Mouse (Mus musculus): ENCODE measurements around the gene Arl15.

The Arl15 gene

DNA sequence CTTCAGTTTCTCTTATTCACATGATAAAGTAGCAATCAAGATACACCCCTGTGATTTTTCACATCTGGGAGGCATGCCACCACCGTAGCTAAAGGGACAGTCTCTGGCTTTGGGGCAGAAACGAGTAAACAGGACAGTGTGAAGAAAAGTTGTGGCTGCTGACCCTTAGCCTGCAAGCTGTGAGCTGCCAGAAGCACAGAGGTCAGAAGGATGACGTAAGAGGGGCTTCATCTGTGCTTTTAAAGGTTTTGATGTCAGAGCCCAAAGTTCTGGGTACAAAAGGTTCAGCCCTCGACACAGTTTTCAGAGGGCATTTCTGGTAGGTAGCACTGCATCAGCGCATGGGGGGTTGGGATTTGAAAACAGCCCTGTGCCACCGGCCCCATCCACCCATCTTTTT, 266.0 kb downstream of the Arl15 start:
- in situ Hi-C loops (cut with MboI; ENCODE audit: low pct_unique_long_range_greater_than_20kb in 1 of 2, low sequenced_read_pairs in 2 of 2, unreplicated experiment in 1 of 2): no loop called here

DNA sequence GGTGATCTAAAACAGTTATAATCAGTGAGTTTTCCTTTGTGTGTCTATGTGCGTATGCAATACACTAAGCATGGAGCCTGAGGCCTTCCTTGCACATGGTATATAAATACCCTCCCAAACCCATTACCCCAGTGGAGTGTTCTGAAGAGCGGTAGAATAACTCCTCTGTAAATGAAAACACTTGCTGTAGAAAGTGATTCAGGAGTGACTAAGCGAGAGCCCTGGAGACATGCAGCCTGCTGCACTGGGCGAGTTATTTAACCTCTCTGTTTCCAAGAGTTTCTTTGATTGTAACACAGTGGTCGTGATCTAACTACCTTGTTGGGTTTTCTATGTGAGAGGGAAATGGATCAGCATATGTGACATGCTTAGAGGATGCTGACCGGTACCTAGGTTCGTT, 266.9 kb downstream of the Arl15 start:
- in situ Hi-C loops (cut with MboI; ENCODE audit: low pct_unique_long_range_greater_than_20kb in 1 of 2, low sequenced_read_pairs in 2 of 2, unreplicated experiment in 1 of 2): no loop called here

DNA sequence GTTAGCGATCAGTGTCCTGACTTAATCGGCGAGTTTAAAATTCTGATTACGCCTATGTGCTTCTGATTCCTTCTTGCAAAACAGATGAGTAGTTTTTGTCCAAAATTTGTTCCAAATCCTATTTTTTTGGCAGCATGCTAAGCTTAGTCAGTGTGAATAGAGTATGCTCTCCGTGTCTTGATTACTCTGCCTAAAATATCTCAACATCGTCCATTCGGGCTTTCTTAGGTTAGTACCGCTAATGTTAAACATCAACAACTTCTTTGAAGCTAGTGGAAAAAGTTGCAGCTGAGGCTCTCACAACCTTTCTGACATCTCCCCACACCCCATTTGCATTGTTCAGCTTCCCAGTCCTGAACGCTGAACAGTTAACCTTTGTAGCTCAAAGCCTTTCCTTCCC, 269.8 kb downstream of the Arl15 start:
- in situ Hi-C loops (cut with MboI; ENCODE audit: low pct_unique_long_range_greater_than_20kb in 1 of 2, low sequenced_read_pairs in 2 of 2, unreplicated experiment in 1 of 2): no loop called here

DNA sequence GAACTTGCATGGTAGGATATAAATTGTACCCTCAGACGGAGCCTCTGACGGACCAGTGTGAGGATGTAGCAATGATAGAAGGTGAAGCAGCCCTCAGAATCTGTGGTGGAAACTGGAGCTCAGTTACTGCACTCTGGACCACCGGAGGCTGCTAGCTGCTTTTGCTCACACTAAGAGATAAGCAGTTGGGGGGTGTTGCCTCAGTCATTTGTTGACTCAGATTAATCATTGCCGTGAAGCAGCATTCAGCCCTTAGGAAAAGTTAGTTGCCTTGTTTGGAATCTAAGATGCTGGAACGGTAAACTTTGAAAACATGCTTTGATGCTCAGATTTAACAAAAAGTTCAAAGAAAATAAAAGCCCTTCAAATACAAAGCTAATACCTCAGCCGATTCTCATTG, 270.7 kb downstream of the Arl15 start:
- in situ Hi-C loops (cut with MboI; ENCODE audit: low pct_unique_long_range_greater_than_20kb in 1 of 2, low sequenced_read_pairs in 2 of 2, unreplicated experiment in 1 of 2): no loop called here

DNA sequence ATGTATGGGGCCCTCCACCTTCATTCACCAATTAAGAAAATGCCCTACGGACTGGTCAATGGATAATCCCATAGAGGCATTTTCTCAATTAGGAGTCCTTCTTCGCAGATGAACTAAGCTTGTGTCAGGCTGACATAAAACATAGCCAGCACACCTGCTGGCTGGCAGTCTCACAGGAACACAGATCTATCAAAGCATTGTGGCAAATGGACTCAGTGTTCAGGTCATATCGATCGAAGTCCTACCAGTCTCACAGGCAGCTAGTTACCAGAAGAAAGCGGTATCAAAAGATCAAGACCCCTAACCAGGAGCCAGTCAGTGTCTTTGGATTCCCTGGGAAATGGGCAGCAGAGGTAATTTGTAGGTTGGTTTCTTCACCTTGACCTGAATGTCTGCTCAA, 274.1 kb downstream of the Arl15 start:
- in situ Hi-C loops (cut with MboI; ENCODE audit: low pct_unique_long_range_greater_than_20kb in 1 of 2, low sequenced_read_pairs in 2 of 2, unreplicated experiment in 1 of 2): no loop called here

DNA sequence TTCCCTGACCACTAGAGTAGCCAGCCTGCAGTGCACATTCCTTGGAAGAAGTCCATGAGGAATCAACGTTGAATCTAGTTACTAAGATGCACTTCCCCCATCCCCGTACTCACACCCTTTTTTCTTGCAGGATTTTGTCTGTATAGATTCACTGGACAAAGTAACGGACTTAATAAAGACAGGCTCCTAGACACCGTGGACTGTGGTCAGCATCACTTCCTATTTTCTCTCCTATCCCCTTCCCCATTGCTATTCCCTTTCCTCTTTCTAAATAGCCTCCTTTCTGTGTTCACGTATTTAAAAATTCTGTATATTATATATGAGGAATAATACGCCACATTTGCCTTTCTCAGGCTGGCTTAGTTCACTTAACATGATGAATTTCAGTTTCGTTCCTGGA, 277.1 kb downstream of the Arl15 start:
- in situ Hi-C loops (cut with MboI; ENCODE audit: low pct_unique_long_range_greater_than_20kb in 1 of 2, low sequenced_read_pairs in 2 of 2, unreplicated experiment in 1 of 2): no loop called here

DNA sequence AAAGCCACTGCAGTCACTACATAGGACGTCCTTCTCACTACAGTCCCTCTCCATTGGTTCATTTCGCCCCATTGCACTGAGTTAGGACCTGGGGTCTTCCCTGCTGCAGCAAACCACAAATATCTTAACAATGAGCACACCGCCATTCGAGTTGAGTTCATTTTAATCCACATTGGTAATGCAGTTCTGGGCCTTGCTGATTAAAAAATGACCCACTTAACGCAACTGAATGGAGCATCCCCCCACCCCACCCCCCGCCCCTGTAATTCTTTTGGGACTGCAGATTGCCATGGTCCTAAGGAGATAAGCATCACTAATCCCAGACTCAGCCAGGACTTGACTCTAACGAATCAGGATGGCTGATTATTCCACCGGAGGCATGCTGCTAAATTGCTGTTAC, 280.2 kb downstream of the Arl15 start:
- in situ Hi-C loops (cut with MboI; ENCODE audit: low pct_unique_long_range_greater_than_20kb in 1 of 2, low sequenced_read_pairs in 2 of 2, unreplicated experiment in 1 of 2): no loop called here

DNA sequence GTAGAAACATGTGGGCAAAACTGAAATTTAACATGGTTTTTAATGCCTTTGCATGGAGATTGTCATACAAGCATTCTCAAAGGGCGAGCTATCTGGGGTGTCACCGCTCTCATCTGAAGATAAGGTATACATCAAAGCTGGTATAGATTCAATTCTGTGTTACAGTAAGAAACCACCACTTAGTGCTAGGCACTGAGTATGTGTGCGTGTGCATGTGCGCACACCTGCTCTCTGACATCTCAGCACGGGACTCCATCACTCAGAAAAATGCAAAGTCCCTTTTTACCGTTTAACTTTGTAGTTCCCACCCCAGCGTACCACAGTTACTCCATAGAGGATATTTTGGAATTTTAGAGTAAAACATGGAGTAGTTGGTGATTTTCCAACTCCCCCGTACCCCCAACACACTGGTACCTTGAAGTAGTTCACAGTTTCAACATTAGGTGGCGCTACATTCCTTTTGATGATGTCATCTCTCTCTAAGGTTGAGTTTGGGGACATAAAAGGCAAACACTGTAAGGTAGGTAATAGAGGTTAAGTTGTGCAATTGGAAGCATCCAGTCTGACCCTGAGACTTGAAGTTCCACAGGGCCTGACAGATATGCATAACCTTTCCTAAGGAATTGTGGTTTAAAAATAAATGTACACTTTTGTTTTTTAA, 281.5 kb downstream of the Arl15 start:
- in situ Hi-C loops (cut with MboI; ENCODE audit: low pct_unique_long_range_greater_than_20kb in 1 of 2, low sequenced_read_pairs in 2 of 2, unreplicated experiment in 1 of 2): no loop called here

DNA sequence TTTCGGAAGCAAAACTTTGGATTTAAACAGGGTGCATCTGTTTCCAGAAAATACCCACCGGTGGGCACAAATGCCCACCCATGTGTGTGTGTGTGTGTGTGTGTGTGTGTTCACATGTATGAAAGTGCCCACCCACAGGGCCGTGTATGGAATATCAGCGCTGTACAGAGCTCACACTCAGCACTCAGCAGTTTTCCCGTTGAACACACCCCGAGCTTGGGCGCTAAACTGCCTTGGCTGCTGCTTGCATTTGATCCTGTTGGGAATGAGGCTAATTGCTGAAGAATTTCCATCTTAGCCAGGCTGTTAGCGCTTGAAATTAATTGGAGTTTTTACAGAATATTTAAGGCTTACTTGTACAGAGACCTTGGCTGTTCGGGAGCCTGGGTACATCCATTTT, 282.9 kb downstream of the Arl15 start:
- in situ Hi-C loops (cut with MboI; ENCODE audit: low pct_unique_long_range_greater_than_20kb in 1 of 2, low sequenced_read_pairs in 2 of 2, unreplicated experiment in 1 of 2): no loop called here

DNA sequence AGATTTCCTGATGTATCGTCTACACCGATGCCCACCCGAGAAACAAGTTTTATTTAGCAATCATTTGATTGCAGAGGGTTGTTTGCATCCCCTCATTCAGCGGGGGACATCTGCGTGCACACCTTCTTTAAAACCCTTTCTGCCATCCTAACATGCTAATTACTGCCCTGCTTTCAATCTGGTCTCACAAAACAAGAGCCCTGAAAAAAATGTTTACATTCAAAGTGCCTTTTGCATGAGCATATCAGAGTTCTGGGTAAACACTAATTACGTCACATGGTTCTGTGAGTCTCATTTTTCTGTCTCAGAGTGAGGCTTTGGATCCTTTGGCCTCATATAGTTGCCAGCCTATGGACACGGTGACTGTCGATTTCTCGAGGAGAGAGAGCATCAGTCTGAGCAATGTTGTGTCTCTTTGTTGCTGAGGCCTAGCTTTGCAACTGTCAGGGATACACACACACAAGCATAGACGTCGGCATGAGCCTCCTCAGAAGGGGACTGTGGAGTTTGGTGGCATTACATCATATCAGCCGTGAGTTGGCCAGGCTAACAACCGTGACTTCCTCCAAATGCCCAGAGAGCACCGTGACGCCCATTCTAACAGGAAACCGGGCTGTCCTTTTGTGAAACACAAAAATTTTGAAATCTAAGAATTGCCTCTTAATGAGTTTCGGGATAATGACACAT, 283.4 kb downstream of the Arl15 start:
- in situ Hi-C loops (cut with MboI; ENCODE audit: low pct_unique_long_range_greater_than_20kb in 1 of 2, low sequenced_read_pairs in 2 of 2, unreplicated experiment in 1 of 2): no loop called here

DNA sequence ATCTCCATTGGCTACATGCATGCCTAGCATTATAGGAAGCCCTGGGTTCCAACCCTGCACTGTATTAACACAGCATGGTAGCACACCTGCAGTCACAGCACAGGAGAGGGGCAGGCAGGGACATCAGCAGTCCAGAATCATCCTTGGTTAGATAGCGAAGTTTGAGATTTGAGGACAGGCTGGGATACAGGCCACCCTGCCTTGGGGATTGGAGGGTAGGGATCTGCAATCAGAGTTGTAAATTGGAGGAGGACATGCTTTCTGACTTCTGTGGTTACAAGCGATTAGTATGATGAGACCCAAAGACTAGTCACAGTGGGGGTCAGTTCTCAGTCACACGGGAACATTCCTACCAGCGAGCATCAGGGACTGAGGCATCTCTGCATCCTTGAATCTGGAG, 284.5 kb downstream of the Arl15 start:
- in situ Hi-C loops (cut with MboI; ENCODE audit: low pct_unique_long_range_greater_than_20kb in 1 of 2, low sequenced_read_pairs in 2 of 2, unreplicated experiment in 1 of 2): no loop called here

DNA sequence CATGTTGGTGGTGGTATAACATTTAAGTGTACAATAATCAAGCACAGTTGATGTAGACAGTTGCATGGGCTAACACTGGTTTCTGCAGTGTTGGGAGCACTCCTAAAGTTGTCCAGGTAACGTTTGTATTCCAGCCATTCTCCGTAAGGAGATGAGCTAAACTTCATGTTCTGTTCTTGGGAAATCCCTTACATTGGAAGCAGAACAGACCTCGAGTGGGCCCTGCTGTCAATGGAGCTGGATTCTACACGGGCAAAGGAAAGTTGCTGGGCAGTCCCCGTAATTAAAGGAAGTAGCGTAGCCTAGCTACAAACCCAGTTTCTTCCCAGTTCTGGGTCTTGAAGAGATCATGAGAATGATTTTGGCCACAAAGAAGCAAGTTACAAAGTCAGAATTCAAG, 285.4 kb downstream of the Arl15 start:
- in situ Hi-C loops (cut with MboI; ENCODE audit: low pct_unique_long_range_greater_than_20kb in 1 of 2, low sequenced_read_pairs in 2 of 2, unreplicated experiment in 1 of 2): no loop called here

DNA sequence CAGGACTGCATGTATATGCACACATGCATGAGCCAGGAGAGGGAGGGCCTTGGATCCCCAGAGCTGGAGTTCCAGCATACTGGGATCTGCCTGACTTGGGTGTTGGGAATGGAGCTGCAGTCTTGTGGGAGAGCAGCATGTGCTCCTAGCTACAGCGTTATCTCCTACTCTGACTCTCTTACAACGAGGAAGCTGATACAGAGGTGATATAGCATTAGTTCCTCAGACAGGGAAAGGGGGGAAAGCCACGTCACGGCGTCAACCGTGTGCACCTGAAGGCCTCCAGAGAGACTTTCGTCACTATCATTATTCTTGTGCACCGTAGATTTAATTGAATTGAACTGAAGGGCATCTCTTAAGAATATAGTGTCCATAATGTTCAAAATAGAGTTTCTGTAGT, 286.2 kb downstream of the Arl15 start:
- in situ Hi-C loops (cut with MboI; ENCODE audit: low pct_unique_long_range_greater_than_20kb in 1 of 2, low sequenced_read_pairs in 2 of 2, unreplicated experiment in 1 of 2): no loop called here

DNA sequence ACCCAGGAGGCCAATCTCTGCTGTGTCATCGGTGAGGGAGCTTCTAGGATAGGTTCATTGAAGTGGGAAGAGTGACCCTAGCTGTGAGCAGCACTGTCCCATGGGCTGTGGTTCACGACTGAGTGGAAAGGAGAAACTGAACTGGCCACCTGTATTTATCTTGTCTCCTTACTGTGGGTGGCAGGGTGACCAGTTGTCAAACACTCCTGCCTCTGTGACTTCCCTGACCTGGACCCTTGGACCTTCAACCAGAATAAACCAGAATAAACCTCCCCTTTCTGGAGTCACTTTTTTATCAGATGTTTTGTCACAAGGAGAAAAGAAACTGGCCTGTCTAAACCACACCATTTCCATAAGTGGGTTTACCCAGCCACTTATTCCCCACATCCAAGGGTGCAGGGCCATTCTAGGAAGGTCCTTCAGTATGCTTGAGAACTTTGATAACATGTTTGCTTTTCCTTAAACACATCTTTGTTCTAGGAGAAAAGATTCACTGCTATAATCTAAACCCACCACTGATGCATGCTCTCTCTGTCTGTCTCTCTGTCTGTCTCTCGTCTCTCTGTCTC, 289.3 kb downstream of the Arl15 start:
- in situ Hi-C loops (cut with MboI; ENCODE audit: low pct_unique_long_range_greater_than_20kb in 1 of 2, low sequenced_read_pairs in 2 of 2, unreplicated experiment in 1 of 2): no loop called here

DNA sequence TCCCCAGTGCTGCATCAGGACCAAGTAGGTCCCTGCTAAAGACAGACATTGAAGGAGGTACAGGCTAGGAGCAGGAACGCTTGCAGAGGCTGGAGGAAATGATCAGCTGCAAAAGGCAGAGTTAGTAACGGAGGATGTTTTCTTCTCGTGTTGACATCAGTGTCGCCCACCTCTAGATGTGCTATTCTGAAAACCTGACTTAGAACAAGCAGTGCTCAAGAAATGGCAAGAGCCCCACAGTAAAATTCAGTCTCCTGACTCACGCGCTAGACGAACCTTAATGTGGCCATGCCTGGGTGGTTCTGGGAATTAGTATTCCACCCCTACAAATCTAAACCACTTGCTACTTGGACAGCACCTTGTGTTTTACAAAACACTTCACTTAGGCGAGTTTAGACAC, 291.1 kb downstream of the Arl15 start:
- in situ Hi-C loops (cut with MboI; ENCODE audit: low pct_unique_long_range_greater_than_20kb in 1 of 2, low sequenced_read_pairs in 2 of 2, unreplicated experiment in 1 of 2): no loop called here

DNA sequence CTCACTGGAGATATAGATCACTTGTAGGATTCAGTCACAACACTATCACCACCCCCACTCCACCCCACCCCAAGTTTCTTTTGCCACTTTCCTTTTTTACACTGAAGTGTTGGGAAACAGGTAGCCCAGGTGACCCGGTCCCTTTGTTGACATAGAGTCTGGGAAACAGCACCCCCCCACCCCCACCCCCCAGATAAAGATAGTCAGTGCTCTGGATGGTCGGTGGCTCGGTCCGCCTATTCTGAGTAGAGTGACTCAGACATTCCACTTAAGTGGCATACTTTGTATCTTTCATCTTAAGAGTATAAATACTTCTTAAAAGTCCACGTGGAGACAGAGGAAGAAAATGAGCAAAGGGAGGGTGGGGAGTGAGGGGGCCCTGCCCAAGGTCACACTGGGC, 292.0 kb downstream of the Arl15 start:
- in situ Hi-C loops (cut with MboI; ENCODE audit: low pct_unique_long_range_greater_than_20kb in 1 of 2, low sequenced_read_pairs in 2 of 2, unreplicated experiment in 1 of 2): no loop called here

DNA sequence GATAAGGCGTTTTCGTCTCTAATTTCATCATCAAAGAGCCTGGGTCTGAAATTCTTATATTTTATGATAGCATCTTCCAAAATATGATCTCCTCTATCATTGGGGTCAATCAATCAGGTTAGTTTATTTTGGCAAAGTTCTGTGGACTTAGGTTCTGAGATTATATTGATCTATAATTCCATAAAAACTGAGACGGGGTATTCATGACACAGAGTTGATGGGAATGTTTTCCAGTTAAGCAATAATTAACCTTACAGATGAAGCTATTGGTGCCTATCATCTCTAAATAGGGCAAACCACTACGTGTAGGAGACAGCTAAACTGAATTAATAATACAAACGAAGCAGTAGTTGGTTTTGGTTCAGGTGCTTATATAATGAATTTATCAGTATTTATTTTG, 292.5 kb downstream of the Arl15 start:
- in situ Hi-C loops (cut with MboI; ENCODE audit: low pct_unique_long_range_greater_than_20kb in 1 of 2, low sequenced_read_pairs in 2 of 2, unreplicated experiment in 1 of 2): no loop called here

DNA sequence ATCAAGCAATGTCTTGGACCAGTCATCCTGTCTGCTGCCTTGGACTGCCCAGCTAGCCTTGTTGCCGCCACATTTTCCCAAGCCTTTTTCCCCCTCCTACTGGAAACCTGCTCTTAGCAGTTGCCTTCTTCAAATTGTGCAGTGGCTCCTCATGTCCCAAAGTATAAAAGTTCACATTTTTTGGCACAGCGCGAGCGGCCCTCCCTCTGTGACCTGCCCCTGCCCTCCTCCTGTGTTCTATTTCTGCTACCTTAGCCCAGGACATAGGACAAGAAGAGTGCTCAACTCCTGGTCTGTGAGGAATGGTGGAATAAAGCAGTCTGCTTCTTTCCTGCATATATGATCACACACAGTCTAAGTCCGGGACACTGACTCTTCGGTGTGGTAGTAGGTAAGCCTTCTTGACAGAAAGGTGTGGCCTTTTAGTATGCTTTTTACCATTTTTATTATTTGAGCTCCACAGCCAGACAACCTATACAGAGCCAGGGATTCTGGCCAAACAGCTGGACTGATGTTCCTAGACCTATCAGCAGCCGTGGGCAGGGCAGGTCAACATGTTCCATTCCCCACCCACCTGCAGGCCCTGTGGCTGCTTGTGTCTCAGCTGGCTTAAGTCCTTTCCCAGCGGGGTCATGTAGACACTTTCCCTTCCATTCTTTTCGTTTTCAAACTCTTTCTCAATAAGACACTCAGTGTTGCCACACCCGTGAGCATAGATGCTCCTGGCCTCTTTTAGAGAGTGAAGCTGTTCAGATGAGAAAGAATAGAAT, 293.6 kb downstream of the Arl15 start:
- in situ Hi-C loops (cut with MboI; ENCODE audit: low pct_unique_long_range_greater_than_20kb in 1 of 2, low sequenced_read_pairs in 2 of 2, unreplicated experiment in 1 of 2): no loop called here

DNA sequence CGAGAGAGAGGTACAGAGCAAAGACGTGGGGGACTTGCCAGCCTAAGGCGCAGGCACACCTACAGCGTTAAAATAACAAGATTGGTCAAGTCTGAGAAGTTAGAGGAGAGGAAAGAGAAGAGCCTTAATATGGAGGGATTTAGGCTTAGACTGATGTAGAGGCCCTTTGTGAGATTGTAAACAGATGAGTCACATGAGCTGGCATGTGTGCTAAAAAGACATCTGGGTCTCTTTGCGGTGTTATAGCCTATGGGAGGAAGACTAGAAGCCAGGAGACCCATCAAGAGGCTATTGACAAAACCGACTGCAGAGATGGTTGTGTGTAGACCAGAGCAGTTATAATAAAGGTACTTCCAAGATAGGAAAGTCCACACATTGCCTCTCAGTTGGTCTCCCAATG, 296.5 kb downstream of the Arl15 start:
- in situ Hi-C loops (cut with MboI; ENCODE audit: low pct_unique_long_range_greater_than_20kb in 1 of 2, low sequenced_read_pairs in 2 of 2, unreplicated experiment in 1 of 2): no loop called here

DNA sequence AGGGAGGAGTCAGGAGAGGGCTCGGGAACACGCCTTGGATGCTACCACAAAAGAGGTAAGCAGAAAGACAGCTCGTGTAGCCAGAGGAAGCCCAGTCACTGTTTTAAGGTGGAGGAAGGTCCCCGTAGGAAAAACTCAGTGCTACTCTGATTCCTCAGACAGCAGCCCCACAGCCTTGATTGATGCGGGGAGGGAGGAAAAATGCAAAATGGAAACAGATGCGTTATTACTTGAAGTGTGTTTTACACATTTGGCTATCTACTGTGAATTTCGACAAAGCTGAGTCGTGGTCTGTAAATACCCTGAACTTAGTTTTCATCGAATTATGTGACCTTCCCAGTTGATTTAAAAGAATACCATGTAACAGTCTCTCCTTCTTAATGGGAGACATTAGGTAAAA, 296.9 kb downstream of the Arl15 start:
- in situ Hi-C loops (cut with MboI; ENCODE audit: low pct_unique_long_range_greater_than_20kb in 1 of 2, low sequenced_read_pairs in 2 of 2, unreplicated experiment in 1 of 2): no loop called here
